Mouse (Mus musculus): ENCODE data around the gene Dspp. TPM values are rescaled to one million over a fixed set of nuclear protein-coding genes. Genes with fewer than 3 reads are reported as not detected.

The Dspp gene
- total RNA-seq (2021): under 1 TPM in 1 of 2 experiments, not detected in 1; 0.16 TPM
- long read RNA-seq, experiment 1: 0 reads
- long read RNA-seq, experiment 2: 0 reads

DNA sequence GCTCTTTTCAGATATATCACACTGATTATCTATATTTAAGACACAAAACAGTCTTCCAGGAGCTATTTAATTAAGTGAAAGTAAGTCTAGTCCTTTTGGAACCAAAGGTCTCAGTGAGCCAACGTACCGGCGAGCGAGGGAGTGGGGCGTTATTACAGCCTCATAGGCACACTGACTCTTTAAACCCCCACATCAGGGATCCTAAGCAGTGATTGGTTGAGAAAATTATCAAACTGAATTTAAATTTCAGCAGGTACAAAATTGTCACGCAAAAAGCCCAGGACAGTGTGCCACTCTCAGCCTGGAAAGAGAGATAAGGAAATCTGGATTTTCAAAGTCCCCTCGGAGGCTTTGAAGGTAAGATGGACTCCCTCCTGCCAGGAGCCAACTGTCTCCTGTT lies at the start of gene Dspp:
Gene Dspp, plus strand, starts transcription at position 301 of the 400 bp plus-strand sequence.
- no peak for DNase-seq (ENCODE audit: low spot score in 2 of 2)

DNA sequence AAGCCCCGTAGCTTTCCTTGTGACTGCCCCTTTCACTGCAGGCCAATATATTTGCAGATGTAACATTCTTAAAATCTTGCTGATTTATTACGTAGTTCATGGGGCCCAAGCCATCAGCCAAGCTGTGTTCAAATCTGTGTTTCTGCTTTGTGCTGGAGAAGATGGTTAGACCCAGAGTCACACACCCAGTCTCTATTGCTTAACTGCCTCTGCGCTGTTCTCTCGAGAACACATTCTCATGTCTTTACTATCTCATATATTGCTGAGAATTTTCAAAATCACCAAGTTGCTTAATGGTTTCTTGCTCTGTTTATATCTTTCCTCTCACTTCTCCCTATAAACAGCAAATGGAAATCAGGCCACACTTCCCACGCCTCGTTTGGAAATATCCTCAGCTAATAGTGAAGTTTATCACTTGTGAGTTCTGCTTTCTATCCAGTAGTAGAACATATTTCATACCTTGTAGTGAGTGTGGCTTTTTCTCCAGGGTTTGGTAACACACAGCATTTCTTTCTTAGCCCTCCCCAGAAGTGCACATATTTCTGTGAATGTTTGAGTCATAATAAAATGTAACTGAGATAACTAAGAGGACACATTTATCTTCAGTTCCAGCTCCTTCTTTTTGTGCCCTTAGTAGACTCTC lies 46.4 kb upstream of the Dspp start:
- no peak for DNase-seq (ENCODE audit: low spot score in 2 of 2)

DNA sequence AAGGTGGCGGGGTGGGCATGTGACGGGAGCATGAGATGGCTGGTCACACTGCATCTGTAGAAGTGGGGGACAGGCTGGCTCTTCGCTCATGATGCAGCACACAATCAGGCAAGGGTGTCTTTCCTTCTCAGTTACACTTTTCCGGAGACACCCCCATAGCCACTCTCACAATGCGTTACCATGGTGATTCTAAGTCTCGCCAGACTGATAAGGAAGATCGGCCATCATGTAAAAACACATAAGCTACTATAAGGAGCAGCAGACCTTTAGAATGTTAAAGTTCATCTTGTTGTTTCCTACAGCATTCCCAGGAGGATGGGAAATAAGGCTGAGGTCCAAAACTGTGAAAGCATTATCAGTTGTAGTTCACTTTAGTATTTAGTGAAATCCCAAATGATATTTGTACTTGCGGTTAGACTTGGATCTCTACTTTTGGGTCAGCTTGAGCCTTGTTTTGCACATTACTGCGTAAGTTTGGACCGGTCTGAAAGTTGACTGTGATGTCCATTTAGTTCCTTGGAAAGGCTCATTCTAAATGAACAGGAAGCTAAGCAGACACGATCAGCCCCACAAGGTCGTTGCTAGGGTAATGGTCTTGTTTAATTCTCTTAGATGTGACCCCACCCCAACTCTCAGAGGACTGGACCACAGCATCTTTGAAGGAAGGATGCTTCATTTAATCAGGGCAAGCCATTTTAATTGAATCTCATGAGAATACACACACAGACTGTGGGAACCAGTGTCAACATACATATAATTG lies 43.8 kb upstream of the Dspp start:
- DNase-seq (ENCODE audit: low spot score in 2 of 2): peak in 1 of 2 experiments; percentile 27

DNA sequence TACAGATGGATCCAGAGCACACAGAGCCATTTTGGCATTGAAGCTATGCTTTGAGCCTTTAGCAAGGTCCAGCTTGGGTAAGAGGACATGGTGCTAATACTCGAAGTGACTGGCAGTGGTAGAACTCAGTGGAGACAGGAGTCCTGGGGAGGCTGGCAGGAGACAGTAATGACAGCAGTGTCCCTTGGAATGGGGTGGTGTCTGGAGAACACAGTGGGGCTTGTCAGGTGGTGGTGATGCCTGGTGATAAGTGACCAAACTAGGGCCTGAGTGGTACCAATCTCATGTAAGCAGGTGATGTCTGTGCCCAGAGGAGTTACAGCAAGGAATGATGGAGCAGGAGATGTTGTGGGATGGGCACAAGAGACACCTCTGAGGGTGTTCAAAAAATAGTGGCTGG lies 43.2 kb upstream of the Dspp start:
- DNase-seq (ENCODE audit: low spot score in 2 of 2): no peak

DNA sequence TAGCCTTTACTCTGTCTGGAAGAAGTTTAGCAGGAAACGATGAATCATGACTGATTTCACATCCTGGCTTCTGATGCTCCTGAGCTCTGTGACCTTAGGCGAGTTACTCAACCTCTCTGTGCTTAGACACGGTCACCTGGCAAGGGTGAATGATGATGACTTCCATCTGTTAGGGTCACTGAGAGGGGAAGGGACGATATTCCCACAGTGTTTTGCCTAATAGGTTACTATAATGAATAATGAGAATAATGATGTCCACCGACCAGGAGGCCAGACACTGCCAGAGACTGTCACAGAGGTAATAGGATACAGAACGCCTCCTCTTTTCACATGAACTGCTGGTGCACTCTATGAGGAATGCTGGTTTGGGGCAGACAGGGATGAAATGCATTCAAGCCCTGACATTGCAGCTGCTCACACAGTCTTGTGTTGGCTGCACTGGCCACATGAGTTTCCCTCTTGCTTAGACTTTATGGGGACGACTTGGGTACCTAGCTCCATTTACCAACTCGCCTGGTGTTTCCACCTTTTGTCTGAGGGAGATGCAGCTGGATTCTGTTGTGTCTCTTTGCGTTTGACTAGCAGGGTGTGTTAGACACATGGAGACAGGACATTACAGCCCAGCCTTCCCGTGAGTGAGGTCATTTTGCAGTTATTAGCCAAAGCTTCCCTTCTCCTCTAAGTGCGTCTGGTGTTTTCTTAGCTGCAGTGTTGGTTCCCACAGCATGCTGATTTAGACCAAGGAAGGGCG lies 42.1 kb upstream of the Dspp start:
- DNase-seq (ENCODE audit: low spot score in 2 of 2): no peak

DNA sequence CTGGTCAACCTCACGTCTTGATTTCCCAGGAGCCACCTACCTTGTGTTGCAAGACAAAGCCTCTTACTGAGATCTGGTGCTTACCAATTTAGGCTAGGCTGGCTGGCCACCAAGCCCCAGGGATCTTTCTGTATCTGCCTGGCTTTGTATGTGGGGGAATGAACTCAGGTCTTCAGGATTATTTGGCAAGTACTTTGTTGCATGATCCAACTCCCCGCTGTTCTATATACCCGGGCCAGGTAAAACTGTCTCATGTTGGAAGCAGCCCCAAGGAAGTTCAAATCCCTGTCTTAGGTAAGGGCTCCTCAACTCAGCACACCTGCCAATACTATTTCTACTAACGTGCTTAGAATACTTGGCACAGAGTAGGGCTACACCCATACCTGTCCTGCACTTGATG lies 39.6 kb upstream of the Dspp start:
- no peak for DNase-seq (ENCODE audit: low spot score in 2 of 2)

DNA sequence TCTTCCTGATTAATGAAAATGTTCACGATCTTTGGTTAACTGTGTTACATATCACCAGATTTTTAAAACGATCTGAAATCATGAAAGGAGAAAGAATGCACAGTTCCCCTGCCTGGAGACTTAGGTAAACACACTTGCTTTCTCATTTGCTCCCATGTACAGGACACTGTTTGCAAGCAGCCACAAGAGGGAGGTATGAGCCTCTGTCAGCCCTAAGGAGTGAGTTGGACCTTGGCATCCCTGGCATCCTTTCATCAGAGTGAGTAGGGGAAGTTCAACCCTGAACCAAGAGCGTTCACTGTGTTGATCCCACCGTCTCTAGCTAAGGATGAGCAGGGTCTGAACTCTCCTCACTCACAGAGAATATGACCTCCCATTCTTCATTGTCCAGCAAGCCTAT lies 39.0 kb upstream of the Dspp start:
- peak in 1 of 2 experiments; percentile 38 for DNase-seq (ENCODE audit: low spot score in 2 of 2)

DNA sequence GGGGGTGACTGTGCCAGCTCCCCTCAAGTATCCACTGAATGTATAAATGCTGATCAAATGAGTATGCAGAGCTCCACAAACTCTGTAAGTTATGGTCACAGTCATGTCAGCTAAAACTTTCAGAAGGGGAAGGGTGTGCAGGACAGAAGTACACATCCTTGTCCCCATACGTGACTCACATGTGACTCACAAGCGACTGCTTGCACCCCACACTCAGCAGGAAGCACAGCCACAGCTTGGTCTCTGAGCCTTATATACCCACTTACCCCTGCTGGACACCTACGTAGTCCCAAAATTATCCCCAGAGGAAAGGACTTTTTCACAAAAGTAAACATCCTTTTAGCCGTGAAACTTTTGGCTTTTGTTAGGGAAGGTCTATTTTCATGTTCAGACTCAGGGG lies 36.8 kb upstream of the Dspp start:
- DNase-seq (ENCODE audit: low spot score in 2 of 2): peak in 1 of 2 experiments; percentile 25

DNA sequence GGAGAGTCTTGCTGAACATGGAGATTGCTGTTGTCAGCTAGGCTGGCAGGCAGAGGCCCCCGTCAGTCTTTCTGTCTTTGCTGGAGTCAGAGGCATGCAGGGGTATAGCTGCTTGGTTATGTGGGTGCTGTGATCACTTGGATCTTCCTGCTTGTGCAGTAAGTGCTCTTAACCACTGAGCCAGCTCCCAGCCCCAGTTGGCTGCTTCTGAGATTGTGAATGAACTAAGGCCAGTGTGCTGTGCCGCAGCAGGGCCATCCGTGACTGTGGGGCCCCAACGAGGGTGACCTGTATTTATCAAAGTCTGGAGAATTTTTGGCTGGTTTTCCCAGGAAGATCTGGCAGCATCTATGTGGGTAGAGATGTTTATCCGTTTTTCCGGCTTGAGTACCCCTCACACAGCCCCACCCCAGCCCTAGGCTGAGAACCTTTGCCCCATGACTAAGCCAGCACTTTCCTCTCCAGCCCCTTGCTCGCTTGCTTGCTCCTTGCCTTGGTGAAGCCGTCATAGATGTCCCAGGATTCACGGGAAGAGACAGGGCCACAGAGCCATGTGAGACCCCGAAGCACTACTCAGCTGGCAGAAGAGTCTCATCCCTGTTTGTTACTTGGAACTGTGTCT lies 32.5 kb upstream of the Dspp start:
- no peak for DNase-seq (ENCODE audit: low spot score in 2 of 2)

DNA sequence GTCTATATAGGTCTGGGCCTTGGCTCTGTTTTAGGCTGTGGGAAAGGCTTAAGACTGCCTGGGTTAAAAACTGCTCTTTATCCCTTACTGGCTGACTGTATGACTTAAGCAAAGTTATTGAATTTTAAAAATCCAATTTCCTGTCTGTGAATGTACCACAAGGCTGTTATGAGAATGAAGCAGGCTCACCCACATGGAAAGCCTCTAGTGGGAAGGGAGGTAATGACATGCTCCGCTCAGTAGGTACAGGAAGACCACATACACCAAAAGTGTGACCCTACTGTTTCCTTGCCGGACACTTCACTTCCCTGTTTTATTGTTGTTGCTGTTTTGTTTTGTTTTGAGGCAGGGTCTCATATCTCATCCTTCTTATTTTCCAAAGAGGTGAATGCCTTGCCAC lies 29.4 kb upstream of the Dspp start:
- no peak for DNase-seq (ENCODE audit: low spot score in 2 of 2)

DNA sequence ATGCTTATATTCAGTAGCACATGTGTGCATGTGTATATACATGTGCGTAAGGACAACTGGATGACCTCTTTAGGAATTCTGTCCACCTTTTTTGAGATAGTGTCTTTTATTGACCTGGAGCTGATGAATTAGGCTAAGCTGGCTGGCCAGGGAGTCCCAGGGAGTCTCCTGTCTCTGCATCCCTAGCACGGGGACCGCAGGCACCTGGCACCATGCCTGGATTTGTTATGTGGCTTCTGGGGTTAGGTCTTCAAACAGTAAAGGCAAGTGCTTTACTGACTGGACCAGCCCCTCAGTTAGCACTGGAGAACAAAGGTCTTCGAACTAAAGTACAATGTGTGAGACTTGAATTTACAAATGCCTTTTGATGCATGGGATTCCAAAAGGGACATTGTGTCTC lies 26.5 kb upstream of the Dspp start:
- no peak for DNase-seq (ENCODE audit: low spot score in 2 of 2)

DNA sequence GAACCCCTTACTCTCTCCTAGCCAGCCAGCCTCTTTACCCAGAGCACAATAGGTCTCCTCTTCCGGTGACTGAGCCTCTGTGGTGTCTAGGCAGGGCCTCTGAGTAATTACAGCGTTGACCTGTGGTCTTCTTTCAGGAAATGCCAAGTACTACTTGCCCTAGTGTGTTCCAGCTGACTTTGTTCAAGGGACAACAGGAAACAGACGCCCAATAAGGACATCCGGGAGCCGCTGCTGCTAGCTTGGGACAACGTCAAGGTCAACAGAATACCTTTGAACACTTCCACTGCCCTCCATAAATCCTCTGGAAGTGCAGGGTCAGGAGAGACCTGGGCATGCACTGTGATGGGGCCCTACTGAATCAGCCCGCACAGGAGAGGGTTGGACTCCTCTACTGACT lies 21.2 kb upstream of the Dspp start:
- no peak for DNase-seq (ENCODE audit: low spot score in 2 of 2)

DNA sequence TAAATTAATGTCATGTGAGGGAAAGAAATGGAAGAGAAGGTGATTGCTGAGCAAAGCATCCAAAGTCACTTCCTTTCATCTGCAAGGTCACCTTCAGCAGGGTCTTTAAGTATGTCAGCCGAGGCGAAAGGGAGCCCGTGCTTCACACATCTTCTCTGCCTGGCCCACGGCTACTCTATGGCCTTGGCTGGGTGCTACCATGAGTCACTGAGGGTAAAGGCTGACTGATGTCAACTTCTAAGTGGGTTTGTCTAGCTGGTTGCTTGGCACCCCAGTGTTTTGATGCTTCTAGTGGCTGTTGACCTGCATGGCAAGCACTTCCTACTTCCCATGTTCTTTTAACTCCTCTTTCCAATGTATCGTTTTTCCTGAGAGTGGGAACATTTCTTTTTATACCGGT lies 20.3 kb upstream of the Dspp start:
- DNase-seq (ENCODE audit: low spot score in 2 of 2): no peak

DNA sequence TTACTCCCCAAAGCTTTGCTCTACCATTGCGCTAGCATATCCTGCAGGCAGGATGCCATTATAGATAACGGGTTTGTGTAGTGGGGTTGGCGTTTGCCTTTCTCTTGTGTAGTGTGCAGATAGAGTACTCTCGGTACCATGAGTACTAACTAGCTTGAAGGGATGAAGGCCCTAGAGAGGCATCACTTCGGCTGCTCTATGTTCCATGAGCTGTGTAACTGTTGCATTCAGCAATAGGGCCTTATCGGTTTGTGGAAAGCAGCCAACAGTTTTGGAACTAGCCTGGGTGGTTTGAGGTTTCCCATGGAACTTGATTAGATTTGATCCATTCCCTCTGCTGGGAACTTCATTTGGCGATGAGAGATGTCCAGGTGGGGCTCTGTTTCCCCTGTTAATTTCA lies 12.8 kb upstream of the Dspp start:
- no peak for DNase-seq (ENCODE audit: low spot score in 2 of 2)

DNA sequence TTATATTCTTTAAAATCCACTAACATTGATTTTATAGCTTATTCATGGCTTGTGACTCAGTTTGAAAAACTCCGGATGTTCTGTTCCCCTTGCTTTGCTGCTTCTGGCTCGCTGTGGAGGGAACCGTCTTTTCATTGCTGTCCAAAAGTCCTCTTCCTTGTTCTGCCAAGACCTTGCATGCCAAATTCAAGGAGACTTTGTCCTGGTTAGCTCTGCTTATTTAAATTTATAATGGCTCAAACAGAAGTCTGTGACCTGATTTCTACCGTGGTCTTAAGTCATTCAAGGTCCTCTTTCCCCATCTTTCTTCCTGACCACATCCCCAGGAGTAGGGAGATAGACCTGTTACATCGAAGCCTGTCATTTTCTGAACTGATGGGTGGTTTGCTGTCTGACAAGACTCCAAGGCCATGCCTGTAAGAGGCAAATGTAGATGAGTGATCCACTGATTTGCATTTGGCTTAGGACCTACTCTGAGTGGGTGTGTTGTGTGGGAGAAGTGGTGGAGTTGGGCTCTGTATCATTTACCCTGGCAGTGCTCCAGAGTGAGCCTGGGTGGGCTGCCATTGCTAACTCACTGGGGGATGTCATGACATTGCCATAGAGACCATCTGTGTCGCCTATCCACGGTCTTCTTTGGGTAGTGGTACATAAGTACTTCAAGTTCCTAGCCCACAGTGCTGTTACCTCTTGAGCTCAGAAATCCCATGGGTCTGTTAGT lies 12.0 kb upstream of the Dspp start:
- DNase-seq (ENCODE audit: low spot score in 2 of 2): peak; percentile 43 to 61

DNA sequence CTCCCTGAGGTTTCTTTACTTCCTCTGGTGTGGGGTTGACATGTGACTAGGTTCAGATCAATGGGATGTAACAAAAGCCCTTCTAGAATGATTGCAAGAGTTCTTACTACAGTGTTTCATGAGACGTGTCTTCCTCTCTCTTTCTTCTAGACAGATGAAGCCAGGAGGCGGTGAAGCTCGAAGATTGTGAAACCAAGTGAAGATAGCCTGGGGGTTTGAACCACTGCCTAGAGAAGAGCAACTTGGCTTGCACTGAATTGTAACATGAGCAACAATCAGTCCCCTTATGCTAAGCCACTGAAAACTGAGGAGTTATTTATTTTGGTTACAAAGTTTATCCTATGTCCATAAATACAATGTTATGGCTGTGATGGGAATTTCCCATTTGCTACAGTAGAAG lies 9.9 kb upstream of the Dspp start:
- DNase-seq (ENCODE audit: low spot score in 2 of 2): no peak

DNA sequence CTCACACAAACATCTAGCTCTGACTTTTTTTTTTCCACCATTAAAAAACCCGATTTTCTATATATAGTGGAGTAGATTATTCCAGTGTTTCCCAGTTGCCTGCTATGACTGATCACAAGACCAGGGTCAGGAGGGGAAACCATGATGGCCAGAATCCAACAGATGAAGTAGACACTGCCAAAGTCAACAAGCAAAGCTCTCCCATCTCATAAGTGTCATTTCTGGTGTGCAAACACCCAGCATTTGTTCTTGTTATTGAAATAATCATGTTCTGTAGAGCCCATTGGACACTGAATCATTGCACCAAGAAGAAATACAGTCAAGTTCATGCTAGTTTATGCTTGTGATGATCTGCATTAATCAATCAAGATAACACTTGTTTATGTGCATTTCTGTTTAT lies 9.1 kb upstream of the Dspp start:
- DNase-seq (ENCODE audit: low spot score in 2 of 2): no peak

DNA sequence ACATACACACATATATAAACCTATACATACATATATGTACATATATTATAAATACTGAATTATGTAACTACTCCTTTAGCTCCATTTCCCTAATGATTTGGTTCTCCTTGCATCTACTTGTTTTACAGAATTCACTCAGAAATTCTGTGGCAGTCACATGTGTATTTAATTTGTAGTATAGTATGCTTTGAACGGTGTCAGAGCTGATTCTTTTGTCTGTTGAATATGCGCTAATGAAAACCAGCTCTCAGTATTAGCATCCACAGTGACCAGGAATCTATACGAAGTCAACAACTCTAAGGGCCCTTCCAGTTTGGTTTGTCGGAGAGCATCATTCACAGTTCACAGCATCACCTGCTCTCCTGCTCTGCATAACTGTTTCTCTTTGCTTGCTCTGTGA lies 7.0 kb upstream of the Dspp start:
- DNase-seq (ENCODE audit: low spot score in 2 of 2): no peak

DNA sequence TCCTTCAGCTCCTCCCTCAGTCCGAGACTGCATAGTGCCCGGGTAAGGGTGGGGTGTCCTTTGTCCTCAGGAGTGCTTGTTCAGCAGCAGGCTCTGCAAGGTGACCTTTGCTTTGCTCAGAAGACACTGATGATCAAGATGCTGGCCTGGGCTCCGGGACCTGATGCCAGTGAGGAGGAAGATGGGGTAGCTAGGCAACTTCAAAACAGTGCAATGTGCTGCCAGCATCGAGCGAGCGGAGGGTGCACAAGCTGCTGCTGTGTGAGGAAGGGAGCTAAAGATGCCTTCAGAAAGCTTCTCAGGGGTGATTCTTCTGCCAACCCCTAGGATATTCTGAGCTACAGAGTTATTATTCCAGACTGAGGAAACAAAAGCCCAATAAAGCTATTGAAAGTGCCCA lies 2.6 kb downstream of the Dspp start:
- peak; percentile 18 to 37 for DNase-seq (ENCODE audit: low spot score in 2 of 2)

DNA sequence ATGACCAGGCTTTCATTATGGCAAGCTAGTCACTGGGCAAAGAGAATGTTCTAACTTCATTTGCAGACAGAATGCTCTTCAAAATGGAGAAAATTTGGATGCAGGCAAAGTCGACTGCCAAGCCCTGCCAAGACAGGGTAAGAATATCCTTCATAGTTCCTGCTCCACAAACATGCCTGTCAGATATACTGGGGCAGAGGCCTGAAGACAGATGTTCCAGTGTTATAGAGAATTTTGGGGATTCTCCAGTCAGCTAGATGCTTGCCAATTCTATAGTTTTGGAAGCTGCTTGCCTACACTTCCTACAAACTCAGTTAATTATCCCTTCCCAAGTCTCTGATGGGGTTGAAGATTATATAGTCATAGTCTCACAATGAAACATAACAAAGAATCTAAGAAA lies 13.2 kb downstream of the Dspp start:
- DNase-seq (ENCODE audit: low spot score in 2 of 2): no peak

DNA sequence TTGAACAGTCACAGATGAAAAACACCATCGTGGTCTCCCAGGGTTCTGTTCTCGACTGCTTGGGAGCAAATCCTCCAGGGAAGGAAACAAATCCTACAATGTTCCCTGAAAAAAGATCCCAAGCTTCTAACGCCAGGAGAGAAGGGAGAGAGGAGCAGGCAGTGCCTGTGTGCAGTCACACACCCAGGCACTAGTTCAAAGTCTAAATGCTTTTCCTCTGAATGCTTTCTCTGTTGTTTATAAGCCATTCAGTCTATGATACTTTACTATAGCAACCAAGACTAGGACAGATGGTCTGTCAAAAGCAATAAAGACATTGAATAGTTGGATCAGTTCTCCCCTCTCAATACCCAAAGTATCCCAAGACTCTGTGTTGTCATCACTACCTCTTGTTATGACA lies 16.8 kb downstream of the Dspp start:
- DNase-seq (ENCODE audit: low spot score in 2 of 2): no peak

Data from left cerebral cortex, adult 18-20 months (tissue).